Mouse (Mus musculus) CH12.LX (cell line): ENCODE data around the gene A730046J19Rik. TPM values are rescaled to one million over a fixed set of nuclear protein-coding genes. Genes with fewer than 3 reads are reported as not detected.

Experiments used
- DNase-seq: peaks from one replicate; pipeline ENCODE4 v3.0.0-alpha.2; 2013; ENCODE audit errors: extremely low read depth
- H3K27ac ChIP-seq: 2 replicates; pipeline ENCODE4 v1.5.1; 2012; ENCODE audit warnings: low read depth, mild to moderate bottlenecking, control low read depth, moderate library complexity; ENCODE audit not compliant: insufficient read depth
- H3K27me3 ChIP-seq: replicated peaks from 2 replicates; pipeline ENCODE3; 2012; ENCODE audit warnings: inconsistent platforms
- H3K36me3 ChIP-seq, 2 experiments: replicated peaks in 1 of 2; 2 replicates each; pipeline versions ENCODE3 to v1.6.1; 2012; ENCODE audit warnings: inconsistent platforms in 1 of 2, low read length in 1 of 2, mild to moderate bottlenecking in 1 of 2, mixed read lengths in 1 of 2, moderate library complexity in 1 of 2; ENCODE audit not compliant: control insufficient read depth in 1 of 2, insufficient read depth in 1 of 2
- H3K4me1 ChIP-seq, 2 experiments: 2 replicates each; pipeline ENCODE4 v1.6.1; 2012; ENCODE audit warnings: inconsistent platforms in 1 of 2, moderate library complexity in 1 of 2; ENCODE audit not compliant: insufficient read depth in 2 of 2, control insufficient read depth in 1 of 2
- H3K4me2 ChIP-seq: 2 replicates; pipeline ENCODE4 v1.6.1; 2012; ENCODE audit warnings: low read depth, mild to moderate bottlenecking, control low read depth; ENCODE audit not compliant: poor library complexity, insufficient read depth, severe bottlenecking
- H3K4me3 ChIP-seq, 3 experiments: fragments of 150-350 bp in 1 of 3; sonication (generic) in 1 of 3; replicated peaks in 1 of 3; 2 replicates each; pipeline versions ENCODE3 to v1.5.1; 2011 to 2012; ENCODE audit warnings: low read depth in 2 of 3, low read length in 2 of 3, mild to moderate bottlenecking in 2 of 3, moderate library complexity in 2 of 3, control low read depth in 1 of 3, improper control_type of control experiment in 1 of 3, inconsistent platforms in 1 of 3, mixed read lengths in 1 of 3; ENCODE audit not compliant: poor library complexity in 1 of 3
- H3K79me2 ChIP-seq: replicated peaks from 2 replicates; pipeline ENCODE4 v1.6.1; 2012; ENCODE audit warnings: mild to moderate bottlenecking, moderate library complexity; ENCODE audit not compliant: control insufficient read depth, poor library complexity, insufficient read depth, severe bottlenecking; ENCODE audit errors: extremely low read depth
- H3K9ac ChIP-seq: 2 replicates; pipeline ENCODE4 v1.6.1; 2012; ENCODE audit warnings: low read depth, mild to moderate bottlenecking, control low read depth, moderate library complexity; ENCODE audit not compliant: insufficient read depth
- H3K9me3 ChIP-seq: replicated peaks from 2 replicates; pipeline ENCODE3; 2012; ENCODE audit warnings: low read length, inconsistent platforms, mixed read lengths
- CHD2 ChIP-seq: IDR thresholded peaks from 2 replicates; pipeline ENCODE4 v1.6.1; 2011; ENCODE audit warnings: low read length, improper control_type of control experiment
- CTCF ChIP-seq, 2 experiments: IDR thresholded peaks in 1 of 2; conservative IDR thresholded peaks in 1 of 2; 2 replicates each; pipeline ENCODE4 v1.5.1; 2011 to 2012; ENCODE audit warnings: low read depth in 2 of 2, low read length in 2 of 2, improper control_type of control experiment in 1 of 2, inconsistent platforms in 1 of 2, mild to moderate bottlenecking in 1 of 2, moderate library complexity in 1 of 2
- E2F4 ChIP-seq: IDR thresholded peaks from 2 replicates; pipeline ENCODE4 v1.6.1; 2011; ENCODE audit warnings: low read depth, low read length, improper control_type of control experiment; ENCODE audit not compliant: insufficient replicate concordance
- ELF1 ChIP-seq: IDR thresholded peaks from 2 replicates; pipeline ENCODE4 v1.6.1; 2014; ENCODE audit warnings: low read depth, mild to moderate bottlenecking, inconsistent platforms, low read length, improper control_type of control experiment
- EP300 ChIP-seq: IDR thresholded peaks from 2 replicates; pipeline ENCODE4 v1.6.1; 2011; ENCODE audit warnings: low read length, improper control_type of control experiment
- ETS1 ChIP-seq: conservative IDR thresholded peaks from 2 replicates; pipeline ENCODE4 v1.6.1; 2012; ENCODE audit warnings: low read depth, mild to moderate bottlenecking, inconsistent platforms, low read length, improper control_type of control experiment, moderate library complexity
- GABPA ChIP-seq: IDR thresholded peaks from 2 replicates; pipeline ENCODE4 v1.6.1; 2012; ENCODE audit warnings: low read depth, low read length, improper control_type of control experiment, inconsistent platforms; ENCODE audit not compliant: insufficient replicate concordance
- JUN ChIP-seq: IDR thresholded peaks from 2 replicates; pipeline ENCODE4 v1.6.1; 2011; ENCODE audit warnings: low read depth, mild to moderate bottlenecking, low read length, improper control_type of control experiment, moderate library complexity; ENCODE audit not compliant: insufficient read depth
- MAFK ChIP-seq: IDR thresholded peaks from 2 replicates; pipeline ENCODE4 v1.6.1; 2011; ENCODE audit warnings: low read length, improper control_type of control experiment; ENCODE audit not compliant: insufficient replicate concordance
- MAZ ChIP-seq: IDR thresholded peaks from 2 replicates; pipeline ENCODE4 v1.6.1; 2012; ENCODE audit warnings: low read depth, mild to moderate bottlenecking, inconsistent platforms, low read length, improper control_type of control experiment, moderate library complexity
- MEF2A ChIP-seq: IDR thresholded peaks from 2 replicates; pipeline ENCODE4 v1.6.1; 2014; ENCODE audit warnings: low read depth, mild to moderate bottlenecking, inconsistent platforms, low read length, improper control_type of control experiment, borderline replicate concordance
- MXI1 ChIP-seq: IDR thresholded peaks from 2 replicates; pipeline ENCODE4 v1.6.1; 2011; ENCODE audit warnings: mild to moderate bottlenecking, low read depth, low read length, improper control_type of control experiment
- MYC ChIP-seq: IDR thresholded peaks from 2 replicates; pipeline ENCODE4 v1.6.1; 2011; ENCODE audit warnings: low read depth, mild to moderate bottlenecking, improper control_type of control experiment, low read length
- NELFE ChIP-seq: IDR thresholded peaks from 2 replicates; pipeline ENCODE4 v1.6.1; 2011; ENCODE audit warnings: low read depth, low read length, improper control_type of control experiment
- NRF1 ChIP-seq: IDR thresholded peaks from 2 replicates; pipeline ENCODE4 v1.6.1; 2014; ENCODE audit warnings: low read depth, mild to moderate bottlenecking, inconsistent platforms, low read length, improper control_type of control experiment, moderate library complexity
- PAX5 ChIP-seq: IDR thresholded peaks from 2 replicates; pipeline ENCODE4 v1.6.1; 2012; ENCODE audit warnings: low read length, inconsistent platforms, mixed read lengths
- POLR2A ChIP-seq: IDR thresholded peaks from 2 replicates; pipeline ENCODE4 v1.6.1; 2011; ENCODE audit warnings: low read depth, mild to moderate bottlenecking, improper control_type of control experiment, low read length
- POLR2AphosphoS2 ChIP-seq: IDR thresholded peaks from 2 replicates; pipeline ENCODE4 v1.6.1; 2011; ENCODE audit warnings: low read depth, low read length, improper control_type of control experiment
- RAD21 ChIP-seq: IDR thresholded peaks from 2 replicates; pipeline ENCODE4 v1.6.1; 2011; ENCODE audit warnings: low read depth, mild to moderate bottlenecking, low read length, improper control_type of control experiment, moderate library complexity
- RCOR1 ChIP-seq: conservative IDR thresholded peaks from 2 replicates; pipeline ENCODE4 v1.6.1; 2012; ENCODE audit warnings: low read depth, mild to moderate bottlenecking, inconsistent platforms, low read length, improper control_type of control experiment
- SIN3A ChIP-seq: IDR thresholded peaks from 2 replicates; pipeline ENCODE4 v1.6.1; 2012; ENCODE audit warnings: low read length, improper control_type of control experiment, inconsistent platforms
- SMC3 ChIP-seq: IDR thresholded peaks from 2 replicates; pipeline ENCODE4 v1.6.1; 2011; ENCODE audit warnings: low read depth, low read length, improper control_type of control experiment
- TCF12 ChIP-seq: IDR thresholded peaks from 2 replicates; pipeline ENCODE4 v1.6.1; 2014; ENCODE audit warnings: low read depth, mild to moderate bottlenecking, inconsistent platforms, low read length, improper control_type of control experiment
- UBTF ChIP-seq: IDR thresholded peaks from 2 replicates; pipeline ENCODE4 v1.6.1; 2012; ENCODE audit warnings: low read depth, mild to moderate bottlenecking, inconsistent platforms, low read length, improper control_type of control experiment, moderate library complexity
- ZC3H11A ChIP-seq: IDR thresholded peaks from 2 replicates; pipeline ENCODE4 v1.6.1; 2012; ENCODE audit warnings: low read depth, mild to moderate bottlenecking, inconsistent platforms, low read length, improper control_type of control experiment
- ZKSCAN1 ChIP-seq: IDR thresholded peaks from 2 replicates; pipeline ENCODE4 v1.6.1; 2012; ENCODE audit warnings: low read depth, inconsistent platforms, low read length, improper control_type of control experiment, borderline replicate concordance
- ZMIZ1 ChIP-seq: IDR thresholded peaks from 2 replicates; pipeline ENCODE4 v1.6.1; 2012; ENCODE audit warnings: low read depth, mild to moderate bottlenecking, inconsistent platforms, low read length, improper control_type of control experiment
- ZNF384 ChIP-seq: IDR thresholded peaks from 2 replicates; pipeline ENCODE4 v1.6.1; 2012; ENCODE audit warnings: low read depth, low read length, improper control_type of control experiment, inconsistent platforms
- dilution Hi-C: fragments of 300-500 bp; cut with MboI; formaldehyde crosslinking; loops from 2 replicates; pipeline ENCODE4 v1.14.3; 2020; ENCODE audit warnings: low sequenced_read_pairs; ENCODE audit not compliant: extremely low pct_unique_long_range_greater_than_20kb, extremely low pct_ligation_motif_present
- in situ Hi-C: fragments of 300-500 bp; cut with MboI; formaldehyde crosslinking; loops from 3 replicates; pipeline ENCODE4 v1.14.3; 2019; ENCODE audit warnings: low sequenced_read_pairs, low pct_ligation_motif_present, low pct_unique_long_range_greater_than_20kb, mixed read lengths
- polyA plus RNA-seq: library from polyadenylated mRNA; unstranded; fragments of >175 nt; gene quantifications from 2 replicates; pipeline ENCODE4 v1.2.1, GENCODE M21; 2012; ENCODE audit warnings: low read depth; ENCODE audit not compliant: insufficient read length
- total RNA-seq, 2 experiments: library from RNA; depleted of rRNA; stranded (reverse); fragments of 300-350 nt in 1 of 2; fragments of >200 nt in 1 of 2; gene quantifications; 2 replicates each; pipeline ENCODE4 v1.2.3; 2012 to 2014

Gene A730046J19Rik
- total and polyA plus RNA-seq, 3 experiments, result not detected

- TF ChIP-seq GABPA (no peak), CTCF (conservative IDR thresholded peaks at IDR 0.05 in 1 of 2, IDR thresholded peaks at IDR 0.05 in 1 of 2; ENCODE audit: low read depth in 2 of 2, low read length in 2 of 2) (no peak), CHD2 (no peak), EP300 (no peak)
Measured at GRCm38 (mm10) chrX:144136281-144136680, 17.2 kb upstream of the A730046J19Rik start (continued).

DNA sequence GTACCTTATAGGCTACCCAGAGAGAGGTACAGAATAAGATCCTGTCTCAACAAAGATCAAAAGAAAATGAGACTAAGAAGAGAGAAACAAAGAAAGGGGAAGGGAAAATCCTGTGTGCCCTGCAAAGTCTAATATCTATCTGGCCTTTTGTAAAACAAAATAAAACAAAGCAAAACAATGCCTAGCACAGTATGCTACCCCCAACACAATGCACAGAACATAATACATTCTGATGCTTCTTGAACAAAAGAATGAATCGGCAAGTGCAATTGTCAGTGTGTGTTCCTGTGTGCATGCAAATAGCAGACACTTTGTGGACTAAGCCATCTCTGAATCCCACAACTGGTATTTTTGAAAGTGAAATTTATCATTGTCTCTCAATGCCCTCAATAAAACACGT, 3.5 kb upstream of the A730046J19Rik start:
- Histone ChIP-seq H3K27me3 (no peaks in the 10 kb centered on the region), H3K36me3 (no peaks in the 10 kb centered on the region), H3K4me1 (no peaks in the 10 kb centered on the region), H3K79me2 (no peaks in the 10 kb centered on the region), H3K9me3 (no peaks in the 10 kb centered on the region), H3K27ac (no peak overlapping the region), H3K4me3 (no peak overlapping the region), H3K9ac (no peak overlapping the region), H3K4me2 (no peak overlapping the region)
- no peak for TF ChIP-seq ZNF384
- no peak for TF ChIP-seq E2F4
- no peak for TF ChIP-seq ETS1
- no peak for TF ChIP-seq SMC3
- no peak for TF ChIP-seq RAD21
- TF ChIP-seq POLR2A, result no peak
- no peak for TF ChIP-seq POLR2AphosphoS2
- no peak for TF ChIP-seq MXI1
- TF ChIP-seq NELFE, result no peak
- TF ChIP-seq PAX5, result no peak
- TF ChIP-seq CTCF (conservative IDR thresholded peaks at IDR 0.05 in 1 of 2, IDR thresholded peaks at IDR 0.05 in 1 of 2; ENCODE audit: low read depth in 2 of 2, low read length in 2 of 2), result no peak
- no peak for TF ChIP-seq ZC3H11A
- TF ChIP-seq TCF12, result no peak
- TF ChIP-seq MAZ, result no peak
- no peak for TF ChIP-seq CHD2
- TF ChIP-seq ELF1, result no peak
- TF ChIP-seq JUN, result no peak
- TF ChIP-seq SIN3A, result no peak
- TF ChIP-seq ZMIZ1, result no peak
- TF ChIP-seq MYC, result no peak
- dilution Hi-C loops, result no loop called here
- in situ Hi-C loops, result no loop called here
- DNase-seq, result no peak

GRCm38 (mm10) chrX:144154111-144154510, 616 bp downstream of the A730046J19Rik start:
- no peak overlapping the region for H3K27ac ChIP-seq
- no peaks in the 10 kb centered on the region for H3K9me3 ChIP-seq
- in situ Hi-C loops, result no loop called here
- no peaks in the 10 kb centered on the region for H3K36me3 ChIP-seq
- peak overlapping the region; percentile 9; the same call in 1 of the 2 replicates for H3K4me2 ChIP-seq
- DNase-seq, result no peak
- H3K27me3 ChIP-seq, result no peaks in the 10 kb centered on the region
- H3K9ac ChIP-seq, result no peak overlapping the region
- H3K79me2 ChIP-seq, result no peaks in the 10 kb centered on the region
- no peak for TF ChIP-seq MAZ
- TF ChIP-seq RCOR1, result no peak
- no peak for TF ChIP-seq MEF2A
- TF ChIP-seq NRF1, result no peak
- TF ChIP-seq MAFK, result no peak
- no peak for TF ChIP-seq UBTF
- no peak for TF ChIP-seq PAX5
- no peak for TF ChIP-seq TCF12
- no peak for TF ChIP-seq EP300
- no peak for TF ChIP-seq GABPA
- TF ChIP-seq ZMIZ1, result no peak
- no peak for TF ChIP-seq ZKSCAN1
- no peak for TF ChIP-seq ETS1
- TF ChIP-seq MXI1, result no peak
- no peak overlapping the region for H3K4me3 ChIP-seq
- dilution Hi-C loops, result no loop called here
- H3K4me1 ChIP-seq, result no peaks in the 10 kb centered on the region
